Mouse (Mus musculus) lung, adult 2 months (tissue): ENCODE measurements at regions not wholly inside any gene's neighbourhood (a gene's known extent, or its start where the extent isn't known, plus 50 kb on each side); places are given as distances from the start of the nearest gene placed in this dataset.

Experiments
- DNase-seq: peaks from one replicate; pipeline ENCODE4 v3.0.0; 2022
- H3K4me1 ChIP-seq: fragments of 200-500 bp; 2 replicates; pipeline ENCODE4 v1.6.1; 2011; ENCODE audit warnings: low read length; ENCODE audit not compliant: control insufficient read depth, insufficient read depth
- H3K4me3 ChIP-seq: fragments of 200-500 bp; replicated peaks from 2 replicates; pipeline ENCODE3; 2011; ENCODE audit warnings: low read depth, mild to moderate bottlenecking, control low read depth, low read length; ENCODE audit errors: extremely low read depth
- CTCF ChIP-seq: fragments of 200-500 bp; IDR thresholded peaks from 2 replicates; pipeline ENCODE4 v1.5.1; 2011; ENCODE audit warnings: mild to moderate bottlenecking, low read length, control low read depth; ENCODE audit not compliant: insufficient read depth
- POLR2A ChIP-seq: fragments of 200-500 bp; IDR thresholded peaks from 2 replicates; pipeline ENCODE4 v1.6.1; 2011; ENCODE audit warnings: low read depth, mild to moderate bottlenecking, control low read depth, low read length, borderline replicate concordance; ENCODE audit errors: extremely low read depth
- WGBS: fragments of 180-500 bp; shearing (Covaris S2); methylation state at CpG from one replicate; pipeline ENCODE4 v1.1.7; 2018; 5-methylcytosine and 5-hydroxymethylcytosine counted together

DNA sequence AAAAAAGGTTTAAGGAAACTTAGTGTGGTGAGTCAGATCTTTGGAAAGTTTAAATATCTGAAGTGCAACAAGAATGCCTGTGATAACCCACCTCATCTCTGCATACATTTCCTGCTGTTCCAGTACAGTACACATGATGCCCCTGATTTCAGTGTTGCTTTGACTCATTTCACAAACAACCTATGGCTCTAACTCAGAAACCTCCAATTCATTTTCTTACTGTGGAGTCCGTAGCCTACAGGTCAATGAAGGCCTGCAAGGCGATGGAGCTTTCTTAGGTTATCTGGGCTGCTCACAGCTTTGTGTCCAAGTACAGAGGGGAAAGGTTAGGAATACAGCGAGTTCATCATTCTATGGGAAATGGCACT lies 235.8 kb upstream of the Map3k7 start:
- WGBS: 88% methylated on average over 3 of the region's 3 CpGs

DNA sequence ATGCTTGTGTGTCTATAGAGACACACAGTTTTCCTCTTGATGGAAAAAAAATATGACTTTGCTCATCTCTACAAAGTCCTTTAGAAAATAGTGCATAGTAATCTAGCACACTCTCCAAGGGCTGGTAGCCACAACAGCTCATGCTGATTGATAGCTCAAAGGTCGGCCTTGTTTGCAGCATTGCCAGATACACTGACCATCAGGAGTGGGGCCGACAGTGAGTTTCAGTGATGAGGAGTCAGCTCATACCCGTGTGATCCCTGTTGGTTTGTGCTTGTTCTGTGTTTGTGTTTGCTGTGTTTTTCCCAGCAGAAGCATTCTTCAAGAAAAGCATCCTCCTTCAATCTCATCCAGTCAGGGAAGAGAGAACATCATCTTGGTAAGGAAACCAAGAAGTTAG lies 220.1 kb upstream of the Map3k7 start:
- TF ChIP-seq POLR2A: no peak
- TF ChIP-seq CTCF: no peak
- 37% methylated on average over 3 of the region's 3 CpGs for WGBS
- no peak for DNase-seq
- Histone ChIP-seq H3K4me1 (no peaks in the 10 kb centered on the region), H3K4me3 (no peak overlapping the region)

More for the DNA sequence above, 235.8 kb upstream of the Map3k7 start:
- Histone ChIP-seq H3K4me1 (no peaks in the 10 kb centered on the region), H3K4me3 (no peak overlapping the region)
- DNase-seq: no peak
- no peak for TF ChIP-seq CTCF
- TF ChIP-seq POLR2A: no peak

- WGBS: 29% methylated on average over 4 of the region's 4 CpGs
- DNase-seq: no peak
- TF ChIP-seq CTCF (no peak), POLR2A (no peak)
- H3K4me3 ChIP-seq: no peak overlapping the region
- H3K4me1 ChIP-seq: no peaks in the 10 kb centered on the region
Observed at GRCm38 (mm10) chr4:31744431-31744830, 219.5 kb upstream of the Map3k7 start.

GRCm38 (mm10) chr4:31753677-31754312 lies 210.1 kb upstream of the Map3k7 start:
- no peak for TF ChIP-seq CTCF
- TF ChIP-seq POLR2A: no peak
- no peak for DNase-seq
- 83% methylated on average over 5 of the region's 5 CpGs for WGBS
- Histone ChIP-seq H3K4me1 (no peaks in the 10 kb centered on the region), H3K4me3 (no peak overlapping the region)

DNA sequence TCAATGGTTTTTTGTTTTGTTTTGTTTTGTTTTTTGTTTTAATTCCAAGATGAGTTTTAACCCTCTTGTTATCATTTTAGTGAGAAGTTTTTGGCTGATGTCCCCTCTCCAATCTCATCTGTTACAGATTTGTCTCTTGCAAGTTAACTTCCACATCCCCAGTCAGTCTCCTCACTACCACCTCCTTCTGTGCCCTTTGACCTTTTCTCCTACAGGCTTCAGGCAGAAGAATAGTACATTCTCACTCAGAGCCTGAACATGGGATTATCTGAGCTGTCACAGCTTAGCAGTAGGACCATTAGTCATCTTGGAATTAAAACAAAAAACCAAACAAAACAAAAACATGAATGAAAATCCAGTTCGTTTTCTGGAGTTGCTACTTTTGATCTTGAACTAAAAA lies 206.8 kb upstream of the Map3k7 start:
- H3K4me1 ChIP-seq: no peaks in the 10 kb centered on the region
- WGBS: 39% methylated on average over 1 of the region's 1 CpGs
- TF ChIP-seq POLR2A (no peak), CTCF (no peak)
- H3K4me3 ChIP-seq: no peak overlapping the region
- DNase-seq: no peak

- TF ChIP-seq CTCF (no peak), POLR2A (no peak)
- 43% methylated on average over 4 of the region's 4 CpGs for WGBS
- H3K4me3 ChIP-seq: no peak overlapping the region
- no peaks in the 10 kb centered on the region for H3K4me1 ChIP-seq
- no peak for DNase-seq
Observed at GRCm38 (mm10) chr4:31760116-31760515, 203.8 kb upstream of the Map3k7 start.

- 58% methylated on average over 7 of the region's 7 CpGs for WGBS
- no peak for DNase-seq
- H3K4me3 ChIP-seq: no peak overlapping the region
- H3K4me1 ChIP-seq: no peaks in the 10 kb centered on the region
- no peak for TF ChIP-seq POLR2A
- TF ChIP-seq CTCF: no peak
Observed at GRCm38 (mm10) chr4:31762199-31762598, 201.7 kb upstream of the Map3k7 start.

- 42% methylated on average over 6 of the region's 6 CpGs for WGBS
- DNase-seq: no peak
- Histone ChIP-seq H3K4me3 (no peak overlapping the region), H3K4me1 (no peaks in the 10 kb centered on the region)
- no peak for TF ChIP-seq POLR2A
- TF ChIP-seq CTCF: no peak
Observed at GRCm38 (mm10) chr4:31768026-31768626, 195.8 kb upstream of the Map3k7 start.

- TF ChIP-seq CTCF (no peak), POLR2A (no peak)
- Histone ChIP-seq H3K4me1 (no peaks in the 10 kb centered on the region), H3K4me3 (no peak overlapping the region)
- no peak for DNase-seq
- WGBS: 72% methylated on average over 4 of the region's 4 CpGs
Observed at GRCm38 (mm10) chr4:31769325-31769724, 194.6 kb upstream of the Map3k7 start.

- TF ChIP-seq POLR2A (no peak), CTCF (no peak)
- no peak overlapping the region for H3K4me3 ChIP-seq
- no peaks in the 10 kb centered on the region for H3K4me1 ChIP-seq
- no peak for DNase-seq
- WGBS: 81% methylated on average over 1 of the region's 1 CpGs
Observed at GRCm38 (mm10) chr4:31786284-31786683, 177.6 kb upstream of the Map3k7 start.
